Mouse (Mus musculus): ENCODE data around the gene Fcgrt.

The Fcgrt gene

GRCm38 (mm10) chr7:45083300-45083890 lies 20.3 kb downstream of the Fcgrt start:
- DNase-seq (ENCODE audit: low spot score in 2 of 2) = no peak

- peak; percentile 35 to 41 for DNase-seq (ENCODE audit: low spot score in 2 of 2)
These were observed 21.0 kb downstream of the Fcgrt start for GRCm38 (mm10) chr7:45082401-45083299.

- no peak for DNase-seq (ENCODE audit: low spot score in 2 of 2)
These were observed 22.6 kb downstream of the Fcgrt start for GRCm38 (mm10) chr7:45081016-45081415.

GRCm38 (mm10) chr7:45079856-45080255 lies 23.8 kb downstream of the Fcgrt start:
- DNase-seq (ENCODE audit: low spot score in 2 of 2) = peak; percentile 84 to 88

GRCm38 (mm10) chr7:45078513-45078912 lies 25.1 kb downstream of the Fcgrt start:
- DNase-seq (ENCODE audit: low spot score in 2 of 2) = peak; percentile 60 to 74

GRCm38 (mm10) chr7:45077829-45078228 lies 25.8 kb downstream of the Fcgrt start:
- no peak for DNase-seq (ENCODE audit: low spot score in 2 of 2)

GRCm38 (mm10) chr7:45077322-45077721 lies 26.3 kb downstream of the Fcgrt start:
- no peak for DNase-seq (ENCODE audit: low spot score in 2 of 2)

GRCm38 (mm10) chr7:45076501-45076900 lies 27.1 kb downstream of the Fcgrt start:
- DNase-seq (ENCODE audit: low spot score in 2 of 2) = no peak

- no peak for DNase-seq (ENCODE audit: low spot score in 2 of 2)
These were observed 28.2 kb downstream of the Fcgrt start for GRCm38 (mm10) chr7:45075405-45075804.

- no peak for DNase-seq (ENCODE audit: low spot score in 2 of 2)
These were observed 29.7 kb downstream of the Fcgrt start for GRCm38 (mm10) chr7:45073949-45074348.

- no peak for DNase-seq (ENCODE audit: low spot score in 2 of 2)
These were observed 30.4 kb downstream of the Fcgrt start for GRCm38 (mm10) chr7:45073171-45073707.

GRCm38 (mm10) chr7:45072230-45072629 lies 31.4 kb downstream of the Fcgrt start:
- DNase-seq (ENCODE audit: low spot score in 2 of 2) = no peak

GRCm38 (mm10) chr7:45069671-45070070 lies 34.0 kb downstream of the Fcgrt start:
- DNase-seq (ENCODE audit: low spot score in 2 of 2) = no peak

- DNase-seq (ENCODE audit: low spot score in 2 of 2) = peak in 1 of 2 experiments; percentile 42
These were observed 35.7 kb downstream of the Fcgrt start for GRCm38 (mm10) chr7:45068000-45068318.

- DNase-seq (ENCODE audit: low spot score in 2 of 2) = no peak
These were observed 36.3 kb downstream of the Fcgrt start for GRCm38 (mm10) chr7:45067190-45067999.

GRCm38 (mm10) chr7:45062239-45062835 lies 41.3 kb downstream of the Fcgrt start, which contains the start of the genes Nosip and Prrg2:
Gene Nosip, plus strand, starts transcription at chr7:45062429.
Gene Prrg2, minus strand, starts transcription at chr7:45062677.
- DNase-seq (ENCODE audit: low spot score in 2 of 2) = peak; percentile 91 to 96

- DNase-seq (ENCODE audit: low spot score in 2 of 2) = no peak
These were observed 42.0 kb downstream of the Fcgrt start for GRCm38 (mm10) chr7:45061532-45062075.

GRCm38 (mm10) chr7:45060632-45061122 lies 43.0 kb downstream of the Fcgrt start:
- no peak for DNase-seq (ENCODE audit: low spot score in 2 of 2)

- DNase-seq (ENCODE audit: low spot score in 2 of 2) = no peak
These were observed 44.8 kb downstream of the Fcgrt start for GRCm38 (mm10) chr7:45058607-45059571.

- no peak for DNase-seq (ENCODE audit: low spot score in 2 of 2)
These were observed 46.7 kb downstream of the Fcgrt start for GRCm38 (mm10) chr7:45056972-45057348.
